Mouse (Mus musculus) brain, embryonic 14.5 days (tissue): Measurements from ENCODE around the gene Elovl5. TPM values are rescaled to one million over a fixed set of nuclear protein-coding genes. Genes with fewer than 3 reads are reported as not detected.

ENCODE experiments used
- DNase-seq: peaks from one replicate; pipeline ENCODE4 v3.0.0-alpha.2; 2011; ENCODE audit warnings: low read depth
- CTCF ChIP-seq: fragments of 200-500 bp; IDR thresholded peaks from 2 replicates; pipeline ENCODE4 v1.5.1; 2012; ENCODE audit warnings: inconsistent platforms, mild to moderate bottlenecking, moderate library complexity, borderline replicate concordance; ENCODE audit not compliant: insufficient read depth, insufficient read length; ENCODE audit errors: extremely low read depth
- POLR2A ChIP-seq: fragments of 200-500 bp; IDR thresholded peaks from 2 replicates; pipeline ENCODE4 v1.6.1; 2012; ENCODE audit warnings: mild to moderate bottlenecking, inconsistent platforms, borderline replicate concordance; ENCODE audit not compliant: poor library complexity, insufficient read depth, insufficient read length, severe bottlenecking; ENCODE audit errors: extremely low read depth
- polyA plus RNA-seq: library from polyadenylated mRNA; depleted of rRNA; stranded (reverse); fragments of >200 nt; gene quantifications from 2 replicates; pipeline ENCODE4 v1.2.3, GENCODE M21; 2012

Gene Elovl5
- polyA plus RNA-seq, 1 experiment: 61.5 TPM

- no peak for TF ChIP-seq CTCF
- TF ChIP-seq POLR2A: no peak
Observed at GRCm38 (mm10) chr9:77949753-77950268, 32.6 kb downstream of the Elovl5 start.

DNA sequence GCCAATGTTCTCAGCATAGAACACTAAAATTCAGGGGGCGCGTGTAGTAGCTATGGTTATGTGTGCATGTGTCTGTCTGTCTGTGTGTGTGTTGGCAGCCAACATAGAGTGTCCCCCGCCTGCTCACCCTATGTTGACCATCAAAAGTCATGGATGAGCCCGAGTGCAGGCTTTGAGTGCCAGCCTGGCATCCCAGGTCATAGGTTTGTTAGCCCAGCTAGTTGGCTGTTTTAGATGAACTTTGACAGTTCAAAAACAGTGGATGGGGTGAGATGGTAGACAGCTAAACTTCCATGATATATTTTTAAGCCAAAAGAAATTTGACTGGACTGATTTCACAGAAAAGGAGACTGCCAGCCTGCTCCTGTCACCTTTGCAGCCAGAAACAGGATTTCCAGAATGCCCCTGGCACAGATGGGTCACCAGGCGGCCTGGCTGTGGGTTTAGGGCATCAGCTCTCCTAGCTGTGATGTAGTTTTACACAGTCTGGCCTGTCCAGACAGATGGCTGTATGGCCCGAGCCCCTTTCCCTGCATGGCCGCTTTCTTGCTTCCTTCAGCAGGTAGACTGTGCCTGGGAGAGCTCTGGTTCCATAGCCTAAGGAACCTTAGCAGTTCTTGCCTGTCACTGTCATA lies 33.8 kb downstream of the Elovl5 start:
- DNase-seq: no peak
- TF ChIP-seq CTCF (no peak), POLR2A (no peak)

More at GRCm38 (mm10) chr9:77949753-77950268, 32.6 kb downstream of the Elovl5 start:
- no peak for DNase-seq

DNA sequence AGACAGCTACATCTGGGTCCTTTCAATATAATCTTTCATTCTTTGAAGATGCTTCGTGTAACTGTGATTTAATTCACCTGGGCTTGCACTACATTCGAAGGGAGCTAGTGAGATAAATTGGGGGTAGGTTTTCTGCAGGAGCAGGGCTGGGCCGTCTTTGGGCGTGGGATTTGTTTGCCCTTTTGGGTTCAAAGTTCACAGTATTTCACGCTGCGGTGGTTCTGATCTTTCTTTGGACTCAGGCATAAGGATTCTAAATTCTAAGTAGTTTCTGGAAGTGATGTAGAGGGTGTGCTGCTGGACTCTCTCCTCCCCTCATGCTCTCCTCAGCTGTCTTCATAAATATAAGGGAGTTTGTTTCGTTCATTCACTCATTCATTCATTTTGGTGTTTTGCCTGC lies 34.8 kb downstream of the Elovl5 start:
- DNase-seq: no peak
- no peak for TF ChIP-seq CTCF
- no peak for TF ChIP-seq POLR2A

DNA sequence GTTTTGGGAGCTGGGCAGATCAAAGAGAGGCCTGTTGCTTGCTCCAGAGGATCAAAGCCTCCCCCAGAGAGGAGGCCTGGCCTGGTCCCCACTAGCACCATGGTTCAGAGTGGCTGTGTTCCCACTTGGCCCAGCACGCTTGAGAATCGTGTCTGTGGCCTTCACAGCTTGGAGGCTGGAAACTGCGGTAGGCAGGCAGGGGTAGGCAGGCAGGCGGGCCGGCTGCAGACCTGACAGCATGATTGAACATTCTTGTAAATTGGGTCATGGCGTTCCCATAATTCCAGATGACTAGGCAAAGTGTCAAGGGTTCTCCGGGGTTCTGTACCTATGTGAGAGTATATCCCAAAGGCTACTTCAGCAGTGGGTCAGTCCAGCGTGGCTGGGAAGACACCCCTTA lies 35.9 kb downstream of the Elovl5 start:
- no peak for TF ChIP-seq POLR2A
- no peak for TF ChIP-seq CTCF

GRCm38 (mm10) chr9:77954496-77954895 lies 37.3 kb downstream of the Elovl5 start:
- TF ChIP-seq POLR2A (no peak), CTCF (no peak)
- no peak for DNase-seq

More for the DNA sequence above, 35.9 kb downstream of the Elovl5 start:
- DNase-seq: no peak

GRCm38 (mm10) chr9:77954981-77955380 lies 37.8 kb downstream of the Elovl5 start:
- no peak for DNase-seq

DNA sequence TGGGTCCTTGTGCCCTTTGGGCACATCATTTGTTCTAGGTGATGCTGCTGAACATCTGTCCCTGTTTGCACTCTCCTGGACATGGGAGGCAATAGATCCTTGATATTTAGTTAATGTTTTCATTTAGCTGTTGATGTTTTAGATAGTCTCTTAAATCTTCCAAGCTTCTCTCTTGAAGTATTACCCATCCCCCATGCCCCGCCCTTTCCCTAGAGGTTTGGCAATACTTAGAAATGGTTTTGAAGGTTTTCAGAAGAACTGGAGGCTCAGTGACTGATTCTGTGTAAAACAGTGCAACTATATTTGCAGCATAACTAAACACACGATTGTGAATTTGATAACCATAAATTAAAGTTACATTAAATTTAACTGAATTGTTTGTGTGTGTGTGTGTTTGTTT lies 38.3 kb downstream of the Elovl5 start:
- no peak for DNase-seq
- TF ChIP-seq POLR2A (no peak), CTCF (no peak)

More at GRCm38 (mm10) chr9:77954981-77955380, 37.8 kb downstream of the Elovl5 start:
- no peak for TF ChIP-seq POLR2A
- TF ChIP-seq CTCF: no peak

DNA sequence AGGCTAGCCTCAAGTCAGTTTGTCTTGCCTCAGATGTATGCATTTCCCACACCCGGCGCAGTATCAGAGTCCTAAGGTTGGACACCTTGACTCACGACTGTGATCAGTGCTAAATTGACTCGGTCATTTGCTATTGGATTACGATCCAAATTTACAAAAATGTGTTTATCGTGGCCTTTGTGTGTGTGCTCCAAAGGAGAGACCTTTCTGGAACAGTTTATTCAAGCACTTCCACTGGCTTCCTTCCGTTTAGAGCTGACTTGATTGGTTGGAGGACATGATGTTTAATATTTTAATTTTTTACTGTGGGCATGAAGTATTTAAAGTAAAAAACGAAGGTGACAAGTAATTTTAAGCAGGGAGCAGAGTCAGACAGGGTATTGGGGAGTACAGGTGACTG lies 38.8 kb downstream of the Elovl5 start:
- DNase-seq: no peak
- TF ChIP-seq CTCF: no peak
- TF ChIP-seq POLR2A: no peak

DNA sequence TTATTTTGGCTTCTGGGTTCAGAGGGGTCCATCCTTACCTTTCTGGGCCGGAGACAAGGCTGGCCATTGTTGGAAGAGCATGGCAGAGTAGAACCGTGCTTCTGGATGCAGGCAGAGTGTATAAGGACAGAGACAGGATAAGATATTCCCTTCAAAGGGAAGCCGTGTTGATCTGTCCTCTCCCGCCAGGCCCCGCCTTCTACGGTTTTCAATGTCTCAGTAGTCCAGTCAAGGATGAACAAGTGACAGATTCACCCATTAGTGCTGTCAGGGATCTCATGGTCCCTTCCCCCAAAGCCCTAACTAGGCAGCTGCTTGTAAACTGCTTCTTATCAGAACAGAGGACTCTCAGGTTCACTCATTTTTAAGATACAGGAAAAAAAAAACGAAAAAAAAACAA lies 41.2 kb downstream of the Elovl5 start:
- DNase-seq: no peak
- TF ChIP-seq CTCF: no peak
- TF ChIP-seq POLR2A: no peak

DNA sequence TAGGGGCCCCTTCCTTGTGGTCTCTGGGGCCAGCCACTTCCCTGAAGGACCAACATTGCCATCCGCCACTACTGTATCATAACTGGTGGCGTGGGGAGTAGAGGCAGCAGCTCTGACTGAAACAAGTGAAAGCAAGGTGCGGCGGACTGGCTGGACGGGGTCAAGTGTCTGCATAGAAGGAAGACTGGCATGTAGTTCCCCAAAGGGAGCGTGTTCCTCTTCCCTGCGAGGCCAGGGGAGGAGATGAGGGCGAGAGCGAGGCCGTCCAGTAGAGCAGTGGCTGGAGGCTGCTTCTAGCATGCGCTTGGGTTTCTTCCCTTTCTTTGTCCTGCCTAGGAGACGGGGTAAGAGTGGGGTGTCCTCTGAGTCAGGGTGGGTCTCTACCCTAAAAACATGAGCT lies 42.6 kb downstream of the Elovl5 start:
- TF ChIP-seq CTCF (no peak), POLR2A (no peak)
- DNase-seq: no peak

- TF ChIP-seq CTCF: no peak
- TF ChIP-seq POLR2A: no peak
- DNase-seq: no peak
Observed at GRCm38 (mm10) chr9:77961350-77961749, 44.2 kb downstream of the Elovl5 start.

DNA sequence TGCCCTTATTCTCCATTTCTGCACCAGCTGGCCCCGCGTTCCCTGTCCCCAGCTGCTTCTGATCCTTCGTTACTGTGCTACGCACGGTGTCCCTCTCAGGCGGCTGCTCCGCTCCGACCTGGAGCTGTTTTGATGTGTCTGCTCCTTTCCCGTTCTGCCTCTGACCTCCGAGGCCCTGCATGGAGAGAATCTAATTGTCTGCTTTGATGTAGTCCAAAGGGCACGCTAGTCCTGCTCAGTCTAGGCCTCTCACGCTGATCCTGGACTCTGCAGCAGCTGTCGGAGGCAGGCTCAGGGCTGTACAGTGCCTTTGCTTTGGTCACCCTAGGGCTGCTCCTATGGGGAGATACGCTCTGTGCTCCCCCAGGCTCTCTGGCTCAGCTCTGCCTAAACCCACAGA lies 46.9 kb downstream of the Elovl5 start:
- TF ChIP-seq CTCF (no peak), POLR2A (no peak)
- peak; percentile 55 for DNase-seq

- DNase-seq: no peak
- TF ChIP-seq CTCF: no peak
- TF ChIP-seq POLR2A: no peak
Observed at GRCm38 (mm10) chr9:77965287-77965686, 48.1 kb downstream of the Elovl5 start.
